Mouse (Mus musculus) skeletal muscle tissue, adult 2 months (tissue): Measurements from ENCODE around the gene Orai2.
"Not testable (repeated sequence)": the region's sequence is repeated elsewhere in the genome, so short reads cannot be mapped to it uniquely, and the experiment has no call there.

Experiments
- DNase-seq: peaks from one replicate; pipeline ENCODE4 v3.0.0-alpha.2; 2012; ENCODE audit warnings: low read depth, low spot score

Orai2 gene

DNA sequence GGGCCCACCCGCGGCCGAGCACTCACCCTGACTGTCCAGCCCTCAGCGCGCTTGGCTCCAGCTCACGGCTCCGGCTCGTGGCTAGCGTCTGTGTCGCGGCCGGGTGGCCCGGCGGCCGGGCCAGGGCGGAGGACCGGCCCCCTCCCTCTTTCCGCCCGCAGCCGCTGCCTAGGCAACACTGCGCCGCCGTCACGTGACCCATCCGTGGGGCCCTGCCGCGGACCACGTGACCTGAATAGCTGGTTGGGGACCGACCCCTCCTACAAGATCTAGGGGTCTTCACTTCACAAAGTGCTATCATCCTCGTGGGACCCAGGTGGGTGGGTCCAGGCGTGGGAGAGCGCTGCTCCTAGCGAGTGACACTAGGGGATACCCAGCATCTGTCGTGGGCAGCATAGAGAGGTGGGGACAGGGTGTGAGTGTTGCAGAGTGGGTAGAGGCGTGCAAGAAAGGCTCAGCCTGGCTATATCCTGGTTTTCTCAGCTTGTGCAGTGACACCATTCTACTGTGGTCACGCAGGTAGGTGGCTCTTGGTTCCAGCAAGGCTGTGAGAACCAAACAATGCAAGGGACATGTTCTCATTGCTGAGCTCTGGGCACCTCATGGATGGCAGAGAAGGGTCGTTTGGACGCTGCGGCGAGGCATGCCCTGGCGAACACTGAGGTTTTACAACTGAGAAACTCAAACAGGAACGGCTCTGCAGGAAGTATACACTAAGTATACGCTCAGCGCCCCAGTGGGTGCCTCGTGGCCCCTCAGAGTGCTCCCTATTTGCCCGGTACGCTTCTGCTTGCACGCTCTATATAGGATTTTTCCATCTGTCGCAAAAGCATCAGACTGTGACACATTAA, at the start of gene Orai2:
Orai2 (minus strand) TSS at position 202 of the 851 bp plus-strand sequence.
- peak; percentile 32 for DNase-seq

DNA sequence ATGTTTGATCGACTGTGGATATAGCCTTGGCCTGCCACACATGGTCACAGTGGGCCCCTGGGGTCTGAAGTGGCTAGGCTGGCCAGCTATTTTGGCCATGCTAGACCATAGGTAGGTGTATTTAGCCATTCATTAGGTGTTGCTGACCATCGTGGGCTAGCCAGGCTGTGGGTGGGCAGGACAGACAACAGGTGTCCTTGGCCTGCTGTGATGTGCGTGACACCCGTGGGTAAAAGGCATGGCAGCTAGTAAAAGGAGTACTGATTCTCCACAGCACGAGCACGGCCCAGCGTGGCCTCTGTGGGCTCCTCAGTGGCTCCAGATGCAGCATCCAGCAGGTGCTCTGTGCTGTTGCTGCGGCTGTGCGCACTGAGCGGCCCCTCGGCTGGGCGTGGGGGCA, 48.1 kb upstream of the Orai2 start:
- no peak for DNase-seq

DNA sequence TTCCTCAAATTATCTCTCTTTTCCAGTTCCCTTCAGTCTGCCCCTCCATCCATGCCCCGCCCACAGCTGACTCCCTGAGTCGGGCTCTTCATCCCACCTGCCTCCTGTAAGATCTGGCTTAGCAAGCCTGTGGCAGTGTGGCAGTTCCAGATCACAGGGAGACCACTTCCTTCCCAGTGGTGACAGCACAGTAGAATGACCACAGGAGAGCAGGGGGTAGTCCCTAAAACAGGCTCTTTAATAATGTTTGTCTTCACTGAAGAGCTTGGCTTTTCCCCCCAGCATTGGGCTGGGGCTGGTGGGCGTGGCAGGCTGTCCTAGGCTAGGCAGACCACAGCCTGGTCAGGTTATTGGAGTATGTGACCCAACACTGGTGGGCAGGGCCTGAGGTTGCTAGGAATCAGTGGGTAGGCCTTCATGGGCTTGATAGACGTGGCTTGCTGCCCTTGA, 47.4 kb upstream of the Orai2 start:
- DNase-seq = no peak

DNA sequence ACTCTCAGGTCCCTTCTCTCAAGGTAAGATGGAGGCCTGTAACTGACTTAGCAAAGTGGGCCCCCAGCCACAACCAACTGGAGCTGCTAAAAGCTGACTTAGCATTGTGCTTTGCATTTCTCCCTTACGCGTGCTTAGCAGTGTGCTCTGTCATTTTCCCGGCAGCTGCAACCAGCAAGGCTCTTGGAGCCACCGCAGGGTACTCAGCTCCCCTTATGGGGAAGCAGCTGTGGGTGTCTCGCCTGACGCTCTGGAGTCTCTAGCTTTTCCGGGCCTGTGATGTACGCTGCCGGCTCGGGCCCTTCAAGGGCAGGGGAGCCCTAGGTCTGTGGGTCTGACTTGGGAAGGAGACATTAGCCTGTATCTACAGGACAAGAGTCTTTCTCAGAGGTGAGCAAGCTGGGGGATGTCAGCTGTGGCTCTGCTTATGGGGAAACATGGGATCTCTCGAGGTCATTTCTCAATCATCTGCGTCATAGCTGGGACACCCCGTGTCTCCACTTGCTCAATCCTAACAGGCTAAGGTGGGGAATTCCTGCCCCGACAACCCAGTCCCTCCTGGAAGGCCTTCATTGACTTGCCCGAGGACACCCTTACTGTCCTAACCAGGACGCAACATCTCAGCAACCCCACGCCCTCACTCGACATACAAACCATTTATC, 46.6 kb upstream of the Orai2 start:
- DNase-seq = no peak

DNA sequence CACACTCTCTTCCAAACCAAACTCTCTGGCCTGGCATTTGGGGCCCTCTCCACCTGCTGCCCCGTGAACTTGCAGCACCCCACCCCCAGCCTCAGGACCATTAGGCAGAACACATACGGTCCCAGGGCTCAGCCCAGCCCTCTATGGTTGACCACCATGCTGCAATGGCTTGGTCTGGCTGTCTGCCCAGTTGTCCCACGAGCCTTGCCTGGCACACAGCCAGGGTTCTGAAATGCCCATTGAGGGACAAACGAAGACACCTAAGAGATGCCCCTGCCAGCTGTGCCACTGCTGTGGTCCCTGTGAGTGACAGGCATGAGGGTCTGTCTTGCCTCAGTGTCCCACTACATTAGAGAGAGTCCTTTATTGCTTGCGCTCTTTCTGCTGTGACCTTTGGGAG, 45.4 kb upstream of the Orai2 start:
- no peak for DNase-seq

DNA sequence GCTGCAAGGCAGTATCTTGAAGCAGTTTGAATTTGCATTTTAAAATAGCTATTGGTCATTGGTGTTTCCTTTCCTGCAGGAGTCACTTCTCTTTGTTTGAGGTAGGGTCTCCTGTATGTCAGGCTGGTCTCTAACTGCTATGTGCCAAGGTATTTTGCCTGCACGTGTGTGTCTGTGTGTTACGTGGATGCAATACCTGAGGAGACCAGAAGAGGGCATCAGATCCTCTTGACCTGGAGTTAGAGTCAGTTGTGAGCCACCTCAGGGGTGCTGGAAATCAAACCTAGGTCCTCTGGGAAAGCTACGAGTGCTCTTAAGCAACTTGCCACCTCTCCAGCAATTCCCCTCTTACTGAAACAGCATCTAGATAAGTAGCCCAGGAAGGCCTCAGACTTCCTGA, 44.7 kb upstream of the Orai2 start:
- no peak for DNase-seq

DNA sequence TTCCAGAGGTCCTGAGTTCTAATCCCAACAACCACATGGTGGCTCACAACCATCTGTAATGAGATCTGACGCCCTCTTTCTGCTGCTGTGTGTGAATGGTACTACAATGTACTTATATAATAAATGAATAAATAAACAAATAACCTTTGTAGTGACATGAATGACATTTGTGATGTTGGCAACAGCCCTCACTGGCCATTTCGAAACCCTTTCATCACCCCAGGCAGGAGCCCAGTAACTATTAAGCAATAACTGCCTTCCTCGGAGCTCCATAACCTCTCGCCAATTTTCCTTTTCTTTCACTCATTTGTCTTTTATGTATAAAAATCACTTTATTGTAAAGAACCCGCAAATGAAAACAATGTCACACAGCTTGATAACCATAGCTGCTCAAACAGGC, 43.2 kb upstream of the Orai2 start:
- no peak for DNase-seq

DNA sequence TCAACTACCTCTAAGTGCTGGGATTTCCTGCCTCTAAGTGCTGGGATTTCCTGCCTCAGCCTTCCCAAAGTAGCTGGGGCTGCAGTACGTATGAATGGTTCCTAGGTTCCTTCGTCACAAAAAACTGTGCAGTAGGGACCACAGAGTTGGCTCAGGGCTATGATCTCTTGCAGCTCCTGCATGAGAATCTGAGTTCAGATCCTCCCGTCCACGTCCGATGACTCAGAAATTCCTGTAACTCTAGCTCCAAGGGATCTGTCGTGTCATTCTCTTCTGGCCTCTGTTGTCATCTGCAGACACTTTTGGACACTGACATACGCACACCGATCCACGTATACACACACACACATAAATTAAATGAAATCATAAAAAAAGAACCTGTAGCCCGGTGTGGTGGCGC, 42.2 kb upstream of the Orai2 start:
- DNase-seq = no peak

DNA sequence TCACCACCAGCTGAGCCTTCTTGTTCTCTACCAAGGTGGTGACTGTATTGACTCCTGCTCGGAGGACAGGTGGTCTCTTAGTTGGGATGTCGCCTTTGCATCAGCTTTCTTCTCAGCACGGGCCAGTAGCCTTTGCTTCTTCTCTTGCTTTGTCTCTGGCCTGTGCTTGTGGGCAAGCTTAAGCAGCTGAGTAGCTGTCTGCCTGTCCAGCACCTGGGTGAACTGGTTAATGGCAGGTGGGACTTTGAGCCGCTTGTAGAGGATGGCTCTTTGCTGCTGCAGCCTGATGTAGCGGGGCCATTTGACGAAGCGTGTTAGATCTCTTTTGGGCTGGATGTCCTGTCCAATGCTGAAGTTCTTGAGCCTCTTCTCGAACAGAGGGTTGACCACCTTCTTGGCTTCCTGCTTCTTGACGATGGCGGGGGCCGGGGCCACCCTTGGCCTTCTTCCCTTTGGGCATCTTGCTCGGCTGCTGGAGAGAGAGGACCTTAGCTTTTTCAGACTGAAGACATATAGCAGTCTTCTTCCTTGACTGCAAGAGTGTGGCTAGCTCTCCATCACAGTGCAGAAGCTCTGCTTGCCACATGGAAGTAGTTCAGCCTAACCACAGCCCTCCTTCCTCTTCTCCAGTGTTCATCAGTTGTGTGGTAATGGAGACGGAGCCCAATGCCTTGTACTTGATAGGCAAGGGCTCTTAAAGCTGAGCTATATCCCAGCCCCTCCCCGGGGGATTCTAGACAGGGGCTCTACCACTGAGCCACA, 41.0 kb upstream of the Orai2 start:
- DNase-seq = not testable (repeated sequence)

DNA sequence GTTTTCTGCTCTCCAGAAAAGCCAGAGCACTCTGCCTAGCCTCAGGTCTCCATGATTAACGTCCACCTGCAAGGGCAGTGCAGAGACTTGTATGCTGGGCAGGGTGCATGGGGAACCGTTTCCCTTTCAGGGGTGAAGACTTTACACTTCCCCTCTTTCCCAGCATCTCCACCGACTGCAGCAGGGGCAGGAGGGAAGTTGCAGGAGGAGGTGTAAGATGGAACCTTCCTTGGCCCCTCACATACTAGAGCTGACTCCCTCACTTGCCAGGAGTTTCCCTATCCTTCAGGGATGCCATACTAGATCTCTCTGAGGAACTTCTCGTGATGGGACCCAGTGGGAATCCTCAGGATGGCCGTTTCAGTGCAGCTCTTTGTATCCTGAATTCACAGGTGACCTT, 40.0 kb upstream of the Orai2 start:
- no peak for DNase-seq

DNA sequence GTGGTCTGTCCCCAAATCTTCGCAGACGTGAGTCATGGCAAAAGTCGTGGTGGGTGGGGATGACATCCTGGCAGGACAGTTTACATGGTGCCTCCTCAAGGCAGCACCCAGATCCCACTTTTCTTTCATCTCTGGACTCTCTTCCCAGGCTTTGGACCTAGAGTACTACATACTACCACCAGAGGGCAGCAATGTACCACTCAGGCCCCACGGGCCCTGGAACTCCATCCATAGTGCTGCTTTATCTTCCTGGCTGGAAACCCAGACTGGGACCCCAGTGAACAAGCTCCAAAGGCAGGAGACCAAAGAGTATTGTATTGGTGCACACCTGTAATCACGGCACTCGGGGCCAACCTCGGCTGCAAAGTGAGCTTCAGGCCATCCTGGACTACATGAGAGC, 31.3 kb upstream of the Orai2 start:
- DNase-seq = peak; percentile 57

DNA sequence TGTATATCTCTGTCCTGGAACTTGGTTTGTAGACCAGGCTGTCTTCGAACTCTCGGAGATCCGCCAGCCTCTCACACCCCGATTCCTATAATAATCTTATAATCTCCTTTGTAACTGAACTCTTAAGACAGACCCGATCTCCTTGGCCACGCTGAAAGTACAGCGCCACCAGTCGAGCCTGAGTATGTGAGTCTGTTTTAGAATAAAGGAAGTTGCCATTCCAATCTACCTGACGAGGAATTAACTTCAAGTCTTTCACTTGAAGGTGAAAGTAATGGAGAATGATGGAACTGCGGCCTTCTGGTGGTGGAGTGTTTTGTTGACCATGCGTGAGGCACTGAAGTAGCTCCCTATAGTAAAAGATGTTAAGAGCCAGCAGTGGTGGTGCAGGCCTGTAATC, 29.0 kb upstream of the Orai2 start:
- no peak for DNase-seq

DNA sequence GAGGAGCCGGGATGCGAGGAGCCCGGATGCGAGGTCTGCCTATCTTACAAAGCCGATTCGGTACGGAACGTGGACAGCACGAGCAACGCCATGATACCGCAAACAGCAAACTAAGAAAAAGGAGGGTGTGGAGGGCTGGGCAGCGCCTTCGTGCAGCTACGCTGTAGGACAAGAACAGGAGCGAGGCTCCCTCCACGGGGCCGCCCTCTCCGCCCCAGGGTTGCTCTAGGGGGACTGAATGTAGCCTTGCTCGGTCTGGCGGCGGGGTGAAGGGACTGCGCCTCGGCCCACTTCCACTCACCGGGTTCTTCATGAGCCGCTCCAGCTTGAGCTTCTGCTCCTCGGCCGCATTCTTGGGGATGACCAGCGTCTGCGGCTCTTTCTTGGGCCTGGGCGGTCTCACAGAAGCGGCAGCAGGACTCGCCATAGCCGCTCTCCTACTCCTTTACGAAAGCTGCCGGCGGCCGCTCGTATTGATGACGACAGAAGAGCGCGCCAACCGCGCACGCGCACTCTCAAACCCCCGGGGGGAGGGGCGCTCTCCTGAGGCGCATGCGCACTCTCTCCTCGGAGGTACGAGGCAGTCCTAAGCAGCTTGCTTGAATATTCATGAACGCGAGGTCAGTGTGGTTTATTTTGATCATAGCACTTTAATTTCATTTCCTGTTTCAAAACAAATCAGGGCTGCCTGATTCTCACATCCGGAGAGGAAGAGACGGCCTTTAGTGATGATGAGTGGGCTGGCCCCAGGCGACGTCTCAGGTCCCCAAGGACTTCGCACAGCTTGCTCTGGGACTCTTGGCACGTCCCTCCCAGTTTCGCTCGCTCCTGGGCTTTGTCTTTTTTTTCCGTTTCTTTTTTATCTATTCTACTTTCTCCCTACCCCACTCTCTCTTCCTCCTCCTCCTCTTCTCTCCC, 28.2 kb upstream of the Orai2 start, which contains the start of gene Prkrip1:
Prkrip1 (minus strand) TSS at position 490 of the 918 bp plus-strand sequence.
- DNase-seq = peak; percentile 99

DNA sequence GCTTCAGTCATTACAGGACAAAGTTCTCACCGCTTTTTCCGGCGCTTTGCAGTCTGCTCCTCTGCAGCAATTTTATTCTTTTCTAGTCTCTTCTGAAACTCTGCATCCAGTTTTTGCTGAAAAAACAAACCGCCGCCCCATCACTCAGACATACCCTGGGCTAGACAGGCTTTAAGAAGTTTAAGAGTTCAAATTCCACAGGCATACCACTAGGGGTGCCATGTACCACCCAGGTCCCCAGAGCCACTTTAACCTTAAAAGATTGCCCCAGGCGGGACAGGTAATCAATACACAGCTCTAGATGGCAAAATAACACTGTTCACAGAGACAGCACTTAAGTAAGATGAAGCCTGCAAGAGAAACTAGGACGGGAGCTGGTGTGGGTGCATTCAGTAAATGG, 21.4 kb upstream of the Orai2 start:
- DNase-seq = no peak

DNA sequence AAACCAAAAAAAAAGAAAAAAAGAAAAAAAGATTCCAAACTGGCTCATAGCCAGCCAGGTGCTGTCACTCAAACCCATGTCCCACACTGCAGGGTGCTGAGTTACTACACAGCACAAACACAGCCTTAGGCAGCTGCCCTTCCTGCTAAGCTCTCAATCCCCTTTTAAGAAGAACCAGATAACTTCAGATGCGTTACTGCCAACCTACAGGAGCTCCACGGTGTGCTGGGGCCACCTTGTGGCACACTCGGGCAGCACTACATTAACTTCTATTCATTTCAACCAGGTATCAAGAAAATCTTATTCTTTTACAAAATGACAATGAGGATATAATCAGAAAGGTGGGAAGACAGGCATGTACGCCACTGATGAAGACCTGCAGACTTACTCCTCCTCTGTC, 16.2 kb upstream of the Orai2 start:
- DNase-seq = peak; percentile 52

DNA sequence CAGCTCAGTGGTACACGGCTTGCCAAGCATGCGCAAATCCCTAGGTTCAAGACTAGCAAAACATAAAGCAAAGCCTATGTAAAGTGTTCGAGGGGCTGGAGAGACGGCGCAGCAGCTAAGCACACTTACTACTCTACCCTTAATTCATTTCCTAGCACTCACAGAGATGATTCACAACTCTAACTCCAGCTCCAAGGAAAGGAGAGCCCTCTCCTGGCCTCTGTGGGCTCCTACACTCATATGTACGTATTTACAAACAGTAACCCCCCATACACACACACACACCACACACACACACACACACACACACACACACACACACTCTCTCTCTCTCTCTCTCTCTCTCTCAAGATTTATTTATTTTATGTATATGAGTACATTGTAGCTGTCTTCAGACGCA, 13.3 kb upstream of the Orai2 start:
- DNase-seq = no peak

DNA sequence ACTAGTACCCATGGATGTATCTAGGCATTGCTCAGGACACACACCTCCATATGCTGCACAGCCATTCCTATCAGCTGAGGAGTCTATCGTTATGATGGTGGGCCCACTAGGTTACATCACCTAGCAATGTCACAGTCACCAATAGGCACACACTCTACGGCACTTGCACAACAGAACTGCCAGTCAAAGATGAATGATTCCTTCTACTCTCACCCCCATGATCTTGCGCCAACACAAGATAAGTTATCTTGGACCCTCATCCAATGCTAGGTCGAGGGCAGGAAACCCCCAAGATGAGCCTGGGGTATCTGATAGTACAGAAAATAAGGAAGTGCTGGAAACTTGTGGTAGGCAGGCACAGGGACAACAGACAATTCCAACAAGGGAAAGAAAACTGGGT, 12.3 kb upstream of the Orai2 start:
- no peak for DNase-seq

DNA sequence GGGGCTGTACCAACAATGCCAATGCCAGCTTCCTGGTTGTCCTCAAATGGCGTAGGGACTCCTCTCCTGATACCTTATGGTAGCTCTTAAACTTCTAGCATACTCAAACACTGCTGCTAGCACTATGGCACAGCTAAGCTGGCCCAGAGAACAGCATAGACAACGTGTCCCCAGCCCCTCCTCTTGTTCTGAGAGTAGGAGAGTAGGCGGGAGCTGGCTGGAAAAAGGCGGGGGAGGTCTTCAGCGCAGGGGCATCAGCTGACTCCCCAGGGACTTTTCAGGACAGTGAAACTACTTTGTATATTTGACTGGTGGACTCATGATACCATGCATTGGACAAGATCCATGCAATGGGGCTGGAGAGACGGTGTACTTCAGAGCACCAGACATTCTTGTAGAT, 11.5 kb upstream of the Orai2 start:
- DNase-seq = no peak

DNA sequence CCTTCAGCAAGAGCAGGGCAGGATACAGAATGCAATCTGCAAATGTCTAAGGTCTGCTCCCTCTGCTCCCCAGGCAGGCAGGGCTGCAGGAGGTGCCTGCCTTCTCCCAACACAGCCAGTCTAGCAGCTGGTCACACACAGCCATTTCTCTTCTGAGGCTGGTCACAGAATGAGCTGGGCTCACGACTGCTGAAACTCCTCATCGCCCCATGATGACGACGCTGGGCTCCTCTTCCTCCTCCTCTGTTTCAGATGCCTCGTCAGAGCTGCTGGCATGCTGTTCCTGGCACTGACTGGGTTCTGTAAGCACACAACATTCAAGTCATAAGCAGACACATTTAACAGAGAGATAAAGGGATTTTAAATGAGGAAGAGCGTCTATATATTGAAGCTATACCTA, 10.7 kb upstream of the Orai2 start:
- DNase-seq = no peak

DNA sequence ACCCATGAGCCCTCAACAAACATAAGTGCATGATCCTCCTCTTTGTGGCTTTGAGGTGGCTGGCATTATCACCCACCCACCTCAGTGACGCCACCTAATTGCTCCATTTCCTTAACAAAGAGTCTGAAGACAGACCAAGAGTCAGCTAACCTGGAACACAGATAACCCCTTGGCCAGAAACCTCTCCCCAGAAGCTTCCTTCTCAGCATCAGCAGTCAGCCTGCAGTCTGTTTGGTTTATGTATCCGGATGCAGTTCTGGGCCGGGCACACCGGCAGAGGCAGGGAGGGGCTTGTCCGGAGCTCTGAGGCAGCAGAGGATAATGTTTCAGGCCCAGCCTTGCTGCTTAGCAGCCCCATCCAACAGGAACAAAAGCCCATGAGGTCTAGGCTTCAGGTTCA, 9.1 kb upstream of the Orai2 start:
- no peak for DNase-seq
